Mouse (Mus musculus) forebrain, postnatal 0 days (tissue): ENCODE data around the gene Fbxl20. TPM values are rescaled to one million over a fixed set of nuclear protein-coding genes. Genes with fewer than 3 reads are reported as not detected.

ENCODE experiments used
- ATAC-seq: fragments of 200-750 bp; cut with Nextera tagmentation; 2 replicates; pipeline ENCODE4 v1.8.0; 2017; ENCODE audit warnings: mild to moderate bottlenecking, moderate library complexity
- DNase-seq: peaks from one replicate; pipeline ENCODE4 v3.0.0-alpha.2; 2015
- H3K27ac ChIP-seq: fragments of 300-500 bp; sonication (generic); 2 replicates; pipeline ENCODE4 v1.5.1; 2014; ENCODE audit warnings: low read depth, mild to moderate bottlenecking, antibody characterized with exemption, low read length, moderate library complexity, mixed read lengths
- H3K27me3 ChIP-seq: fragments of 300-500 bp; sonication (generic); 2 replicates; pipeline ENCODE4 v1.6.1; 2014; ENCODE audit warnings: mild to moderate bottlenecking, low read length, mixed read lengths; ENCODE audit not compliant: insufficient read depth
- H3K36me3 ChIP-seq: fragments of 300-500 bp; sonication (generic); 2 replicates; pipeline ENCODE4 v1.6.1; 2014; ENCODE audit warnings: mild to moderate bottlenecking, moderate library complexity; ENCODE audit not compliant: insufficient read depth
- H3K4me1 ChIP-seq: fragments of 300-500 bp; sonication (generic); 2 replicates; pipeline ENCODE4 v1.6.1; 2014; ENCODE audit warnings: antibody characterized with exemption; ENCODE audit not compliant: insufficient read depth
- H3K4me2 ChIP-seq: fragments of 300-500 bp; sonication (generic); 2 replicates; pipeline ENCODE4 v1.6.1; 2014; ENCODE audit warnings: low read depth, mild to moderate bottlenecking, moderate library complexity
- H3K4me3 ChIP-seq: fragments of 300-500 bp; sonication (generic); 2 replicates; pipeline ENCODE4 v1.5.1; 2014; ENCODE audit warnings: low read depth, low read length, mixed read lengths
- H3K9ac ChIP-seq: fragments of 300-500 bp; sonication (generic); 2 replicates; pipeline ENCODE4 v1.6.1; 2014; ENCODE audit warnings: mild to moderate bottlenecking
- H3K9me3 ChIP-seq: fragments of 300-500 bp; sonication (generic); 2 replicates; pipeline ENCODE4 v1.6.1; 2016; ENCODE audit warnings: low read length
- CTCF ChIP-seq: sonication (generic); IDR thresholded peaks from 2 replicates; pipeline ENCODE4 v1.5.1; 2016; ENCODE audit warnings: antibody characterized with exemption, control low read depth, low read depth
- WGBS: fragments of 180-500 bp; shearing (Covaris S2); extraction: QIAGEN DNeasy Blood & Tissue Kit; methylation state at CpG from one replicate; pipeline ENCODE4 v1.1.7; 2014; 5-methylcytosine and 5-hydroxymethylcytosine counted together
- polyA plus RNA-seq: library from polyadenylated mRNA; unstranded; fragments of >200 nt; fragmentation: Nextera tagmentation; extraction: Ambion mirVana; gene quantifications from 2 replicates; pipeline ENCODE4 v1.2.1, GENCODE M21; 2015
- total RNA-seq: library from RNA; depleted of rRNA; stranded (reverse); fragments of >200 nt; gene quantifications from 2 replicates; pipeline ENCODE4 v1.2.3, GENCODE M21; 2014

Gene Fbxl20
- total and polyA plus RNA-seq, 2 experiments from 2014 or later: 12.5 to 22.9 TPM

DNA sequence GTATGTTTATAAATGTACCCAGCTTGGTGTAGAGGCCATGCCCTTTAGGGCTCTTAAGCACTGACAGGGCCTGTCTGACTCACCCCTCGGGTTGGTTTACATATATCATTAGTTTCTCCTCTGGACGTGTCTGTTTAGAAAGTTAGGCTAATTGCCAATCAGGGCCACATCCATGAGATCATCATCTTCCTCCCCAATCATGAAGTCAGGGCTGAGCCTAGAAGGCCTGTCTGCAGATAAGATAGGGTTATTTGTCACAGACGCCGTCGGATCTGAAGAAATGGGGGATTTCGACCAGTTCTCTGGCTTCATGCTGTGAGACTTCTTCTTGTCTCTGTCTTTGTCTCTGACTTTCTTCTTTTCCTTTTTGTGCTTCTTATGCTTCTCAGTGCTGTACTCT is 4.9 kb upstream of the Fbxl20 start:
- Histone ChIP-seq H3K36me3 (peaks cover 52% of the 10 kb centered on the region), H3K4me2 (no peak overlapping the region), H3K27me3 (no peaks in the 10 kb centered on the region), H3K27ac (no peak overlapping the region), H3K4me1 (no peaks in the 10 kb centered on the region), H3K9me3 (no peaks in the 10 kb centered on the region), H3K4me3 (no peak overlapping the region), H3K9ac (no peak overlapping the region)
- no peak for TF ChIP-seq CTCF
- no peak for DNase-seq
- no peak for ATAC-seq
- 88% methylated on average over 6 of the region's 6 CpGs for whole genome bisulfite sequencing

DNA sequence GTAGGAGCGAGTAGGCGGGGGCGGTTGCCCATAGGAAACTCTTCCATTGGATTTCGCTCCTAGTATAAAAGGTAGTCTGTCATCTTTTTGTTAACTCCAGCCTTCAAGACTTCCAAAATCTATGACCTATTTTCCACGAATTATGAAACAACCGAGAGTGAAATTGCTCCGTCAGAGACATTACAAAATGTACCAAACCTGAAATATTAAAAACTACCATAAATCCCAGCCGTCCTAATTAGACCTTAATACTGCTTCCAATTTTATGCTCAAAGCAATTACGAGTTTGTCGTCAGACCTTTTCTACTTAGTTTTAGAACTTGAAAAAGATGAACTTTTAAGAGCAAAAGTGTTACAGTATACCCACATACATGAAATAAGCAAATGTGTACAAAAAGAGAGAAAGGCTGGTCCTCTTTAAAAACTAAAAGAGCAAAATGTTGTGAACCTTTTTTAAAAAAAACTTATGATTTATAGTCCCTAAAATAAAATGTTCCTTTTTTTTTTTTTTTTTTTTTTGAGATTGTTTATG is 488 bp upstream of the Fbxl20 start:
- ATAC-seq (no peak), DNase-seq (no peak)
- H3K36me3 ChIP-seq: peaks cover 14% of the 10 kb centered on the region
- peak overlapping the region; percentile 90 for H3K4me2 ChIP-seq
- no peaks in the 10 kb centered on the region for H3K27me3 ChIP-seq
- no peaks in the 10 kb centered on the region for H3K9me3 ChIP-seq
- no peak overlapping the region for H3K27ac ChIP-seq
- H3K9ac ChIP-seq: no peak overlapping the region
- peaks cover 6% of the 10 kb centered on the region for H3K4me1 ChIP-seq
- peak overlapping the region; percentile 98 for H3K4me3 ChIP-seq
- WGBS: 9% methylated on average over 10 of the region's 10 CpGs
- no peak for TF ChIP-seq CTCF

DNA sequence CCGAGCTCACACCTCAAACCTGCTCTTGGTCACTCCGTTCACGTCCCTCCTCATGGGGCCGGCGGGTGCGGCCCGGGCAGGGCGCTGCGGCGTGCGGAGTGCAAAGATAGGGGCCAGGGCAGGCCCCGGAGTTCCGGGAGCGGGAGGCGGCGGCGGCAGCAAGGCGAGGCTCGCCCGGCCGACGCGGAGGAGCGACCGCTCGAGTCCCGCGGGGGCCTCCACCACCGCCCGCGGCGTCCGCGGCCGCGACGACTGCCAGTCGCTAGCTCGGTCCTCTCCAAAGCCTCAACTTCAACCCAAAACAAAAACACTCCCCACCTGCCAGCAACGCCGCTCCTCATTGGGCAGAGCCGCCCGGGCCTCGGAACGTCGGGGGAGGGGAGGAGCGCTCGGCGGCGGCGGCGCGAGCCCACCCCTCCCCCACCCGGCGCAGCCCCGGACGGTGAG is 876 bp downstream of the Fbxl20 start:
- H3K9ac ChIP-seq: peak overlapping the region; percentile 88
- H3K4me1 ChIP-seq: peaks cover 6% of the 10 kb centered on the region
- H3K27ac ChIP-seq: peak overlapping the region; percentile 96
- H3K27me3 ChIP-seq: no peaks in the 10 kb centered on the region
- H3K4me3 ChIP-seq: peak overlapping the region; percentile 98
- no peaks in the 10 kb centered on the region for H3K9me3 ChIP-seq
- TF ChIP-seq CTCF: no peak
- H3K4me2 ChIP-seq: peak overlapping the region; percentile 90
- DNase-seq (peak; percentile 94), ATAC-seq (peak; percentile 91)
- 0 out of 2 replicates have a peak, but pooled peaks cover 3% of the 10 kb centered on the region for H3K36me3 ChIP-seq
- WGBS: under 1% methylated on average over 39 of the region's 57 CpGs

DNA sequence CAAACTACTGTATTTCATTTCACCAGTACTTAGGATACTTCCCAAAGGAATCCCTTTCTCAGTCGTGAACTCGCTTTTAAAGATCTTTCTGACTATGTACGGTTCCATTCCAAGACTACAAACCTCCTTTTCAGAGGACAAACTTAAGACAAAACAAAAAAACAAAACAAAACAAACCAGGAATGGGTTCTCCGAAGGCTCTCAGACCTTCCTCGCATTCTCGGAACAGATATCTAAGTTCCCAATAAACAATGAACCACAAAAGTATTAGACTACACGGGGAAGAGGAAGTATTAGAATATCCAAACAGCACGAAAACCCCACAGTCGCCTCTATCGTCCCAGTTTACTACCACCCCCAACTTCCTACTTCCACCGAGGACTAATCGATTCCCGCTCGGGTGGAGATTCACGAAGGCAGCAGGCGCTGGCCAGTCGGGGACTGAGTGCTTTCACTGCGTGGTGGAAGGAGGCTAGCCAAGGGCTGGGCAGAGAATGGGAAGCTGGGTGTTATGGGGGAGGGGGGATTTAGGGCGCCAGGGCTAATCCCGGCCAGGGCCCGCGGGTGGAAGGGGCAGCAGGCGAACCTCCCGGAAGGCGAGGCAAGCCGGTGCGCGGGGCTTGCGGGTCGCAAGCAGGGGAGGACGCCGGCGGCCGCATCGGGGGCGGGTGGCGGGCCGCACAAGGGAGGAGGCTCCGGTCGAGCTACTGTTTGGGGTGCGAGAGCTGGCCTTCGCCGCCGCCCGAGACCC is 1.5 kb downstream of the Fbxl20 start:
- peak overlapping the region; percentile 96 for H3K27ac ChIP-seq
- no peak for ATAC-seq
- peak overlapping the region; percentile 88 for H3K9ac ChIP-seq

DNA sequence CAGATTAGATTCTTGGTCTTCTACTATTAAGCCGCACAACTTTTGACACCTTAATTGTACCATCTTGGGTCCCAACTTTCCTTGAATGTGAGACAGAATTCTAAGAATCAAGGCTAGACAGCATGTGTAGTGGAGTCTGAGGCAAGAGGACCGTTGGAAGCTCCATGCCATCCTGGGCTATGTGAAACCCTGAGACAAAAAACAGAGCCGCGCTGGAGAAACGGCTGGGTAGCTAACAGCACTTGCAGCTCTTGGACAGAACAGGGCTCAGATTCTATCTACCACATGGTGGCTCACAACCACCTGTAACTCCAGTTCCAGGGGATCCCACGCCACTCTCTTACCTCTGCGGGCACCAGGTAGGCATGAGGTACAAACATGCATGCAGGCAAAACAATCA is 4.3 kb downstream of the Fbxl20 start:
- ATAC-seq: no peak

More for the DNA sequence above, 1.5 kb downstream of the Fbxl20 start:
- H3K4me3 ChIP-seq: peak overlapping the region; percentile 98
- H3K9me3 ChIP-seq: no peaks in the 10 kb centered on the region
- no peak for TF ChIP-seq CTCF
- peak overlapping the region; percentile 90 for H3K4me2 ChIP-seq
- H3K4me1 ChIP-seq: peaks cover 6% of the 10 kb centered on the region
- DNase-seq: peak; percentile 25
- 3% methylated on average over 36 of the region's 45 CpGs for WGBS
- no peaks in the 10 kb centered on the region for H3K27me3 ChIP-seq
- 0 out of 2 replicates have a peak, but pooled peaks cover under 1% of the 10 kb centered on the region for H3K36me3 ChIP-seq

DNA sequence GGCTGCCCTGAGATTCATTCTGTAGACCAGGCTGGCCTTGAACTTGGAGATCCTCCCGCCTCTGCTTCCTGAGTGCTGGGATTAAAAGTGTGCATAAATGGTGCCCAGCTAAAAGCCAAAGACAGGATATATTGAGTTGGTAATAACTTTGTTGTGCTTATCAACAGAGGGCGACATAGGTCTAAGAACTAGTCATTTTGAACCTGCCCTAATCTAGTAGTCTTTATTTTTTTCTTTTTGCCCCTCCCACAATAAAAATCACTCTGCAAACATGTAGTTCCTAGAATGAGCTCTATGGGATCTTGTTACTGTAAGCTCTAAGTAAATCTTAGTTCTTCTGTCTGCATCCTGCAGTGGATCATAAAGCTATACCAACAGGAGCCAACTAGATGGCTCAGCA is 7.7 kb downstream of the Fbxl20 start:
- Histone ChIP-seq H3K27me3 (no peaks in the 10 kb centered on the region), H3K27ac (no peak overlapping the region), H3K4me2 (no peak overlapping the region), H3K9ac (no peak overlapping the region), H3K4me1 (no peaks in the 10 kb centered on the region), H3K9me3 (no peaks in the 10 kb centered on the region), H3K4me3 (no peak overlapping the region), H3K36me3 (no peaks in the 10 kb centered on the region)
- no peak for TF ChIP-seq CTCF
- ATAC-seq: no peak
- no peak for DNase-seq
- WGBS: 93% methylated on average over 2 of the region's 2 CpGs

More for the DNA sequence above, 4.3 kb downstream of the Fbxl20 start:
- H3K4me2 ChIP-seq: no peak overlapping the region
- no peak overlapping the region for H3K9ac ChIP-seq
- H3K27ac ChIP-seq: no peak overlapping the region
- no peaks in the 10 kb centered on the region for H3K9me3 ChIP-seq
- no peak overlapping the region for H3K4me3 ChIP-seq
- peaks cover 6% of the 10 kb centered on the region for H3K4me1 ChIP-seq
- 83% methylated on average over 7 of the region's 7 CpGs for WGBS
- no peaks in the 10 kb centered on the region for H3K36me3 ChIP-seq
- H3K27me3 ChIP-seq: no peaks in the 10 kb centered on the region
- no peak for DNase-seq
- no peak for TF ChIP-seq CTCF

DNA sequence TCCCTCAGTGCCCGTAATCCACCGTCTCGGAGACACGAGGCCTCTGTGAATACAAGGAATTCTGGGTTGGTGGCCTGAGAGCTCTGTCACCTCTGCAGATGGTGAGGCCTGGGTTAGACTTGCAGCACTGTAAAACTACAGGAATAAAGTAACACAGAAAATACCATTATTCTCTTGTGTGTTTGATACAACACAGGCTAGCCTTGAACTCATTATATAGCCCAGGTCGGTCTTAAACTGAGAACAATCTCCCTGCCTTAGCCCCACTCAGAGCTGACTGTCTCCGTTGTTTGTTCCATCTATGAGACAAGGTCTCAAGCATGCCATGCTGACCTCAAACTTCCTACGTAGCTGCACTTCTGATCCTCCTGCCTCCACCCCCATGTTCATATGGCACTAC is 11.3 kb downstream of the Fbxl20 start:
- WGBS: 85% methylated on average over 7 of the region's 7 CpGs
- Histone ChIP-seq H3K4me1 (no peaks in the 10 kb centered on the region), H3K9me3 (no peaks in the 10 kb centered on the region), H3K4me3 (no peak overlapping the region), H3K9ac (no peak overlapping the region), H3K4me2 (no peak overlapping the region), H3K36me3 (no peaks in the 10 kb centered on the region), H3K27me3 (no peaks in the 10 kb centered on the region), H3K27ac (no peak overlapping the region)
- DNase-seq: no peak
- ATAC-seq: no peak
- no peak for TF ChIP-seq CTCF
